Mouse (Mus musculus) thymus, adult 2 months (tissue): ENCODE measurements at regions not wholly inside any gene's neighbourhood (a gene's known extent, or its start where the extent isn't known, plus 50 kb on each side); places are given as distances from the start of the nearest gene placed in this dataset.

Source experiments
- CTCF ChIP-seq: fragments of 200-500 bp; IDR thresholded peaks from 2 replicates; pipeline ENCODE4 v1.5.1; 2012; ENCODE audit warnings: mild to moderate bottlenecking, control low read depth, low read length, moderate library complexity, borderline replicate concordance; ENCODE audit not compliant: control insufficient read depth, poor library complexity, insufficient read depth; ENCODE audit errors: extremely low read depth
- POLR2A ChIP-seq: fragments of 200-500 bp; IDR thresholded peaks from 2 replicates; pipeline ENCODE4 v1.6.1; 2012; ENCODE audit warnings: mild to moderate bottlenecking, low read length, control low read depth, moderate library complexity; ENCODE audit not compliant: control insufficient read depth, poor library complexity, insufficient read depth; ENCODE audit errors: extremely low read depth

GRCm38 (mm10) chr10:8088321-8088720, 132.3 kb upstream of the Tab2 start:
- TF ChIP-seq CTCF (no peak), POLR2A (no peak)
